Mouse (Mus musculus): ENCODE measurements around the gene Wdhd1. TPM values are rescaled to one million over a fixed set of nuclear protein-coding genes. Genes with fewer than 3 reads are reported as not detected.

Gene Wdhd1
- total RNA-seq, 1 experiment from 2014 or later = 104 TPM

DNA sequence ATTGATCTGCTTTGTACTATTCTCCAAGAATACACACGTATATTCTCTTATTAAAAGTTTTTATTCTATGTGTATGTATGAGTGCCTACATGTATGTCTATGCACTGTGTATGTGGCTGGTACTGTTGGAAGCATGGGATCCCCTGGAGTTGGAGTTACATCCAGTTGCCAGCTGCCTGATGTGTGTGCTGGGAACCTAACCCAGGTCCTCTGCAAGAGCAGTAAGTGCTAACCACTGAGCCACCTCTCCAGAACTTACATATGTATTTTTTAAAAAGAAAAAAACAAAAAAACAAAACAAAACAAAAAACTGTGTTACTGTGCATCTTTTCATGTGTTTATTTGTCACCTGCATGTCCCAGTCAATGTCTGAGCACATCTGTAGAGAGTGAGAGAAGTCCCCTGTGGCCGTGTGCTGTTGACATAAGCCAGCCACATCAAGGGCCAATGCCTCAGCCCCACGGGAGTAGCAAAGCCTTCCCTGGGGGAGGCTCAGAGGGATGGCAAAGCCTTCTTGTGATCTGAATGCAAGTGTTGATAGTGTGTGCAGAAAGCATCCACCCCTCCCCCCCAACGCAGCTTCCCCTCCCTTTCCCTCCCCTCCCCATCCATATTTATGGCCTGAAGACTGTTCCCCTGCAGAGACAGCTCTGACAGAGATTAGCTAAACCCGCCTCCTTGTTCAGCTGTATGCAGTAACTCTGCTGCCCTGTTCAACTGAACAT lies 42.0 kb downstream of the Wdhd1 start:
- ATAC-seq (replicated peaks in 1 of 2; ENCODE audit: insufficient read depth in 1 of 2, low FRiP score in 2 of 2, low TSS enrichment in 1 of 2, low read depth in 1 of 2, poor library complexity in 2 of 2, severe bottlenecking in 2 of 2) = no peak

DNA sequence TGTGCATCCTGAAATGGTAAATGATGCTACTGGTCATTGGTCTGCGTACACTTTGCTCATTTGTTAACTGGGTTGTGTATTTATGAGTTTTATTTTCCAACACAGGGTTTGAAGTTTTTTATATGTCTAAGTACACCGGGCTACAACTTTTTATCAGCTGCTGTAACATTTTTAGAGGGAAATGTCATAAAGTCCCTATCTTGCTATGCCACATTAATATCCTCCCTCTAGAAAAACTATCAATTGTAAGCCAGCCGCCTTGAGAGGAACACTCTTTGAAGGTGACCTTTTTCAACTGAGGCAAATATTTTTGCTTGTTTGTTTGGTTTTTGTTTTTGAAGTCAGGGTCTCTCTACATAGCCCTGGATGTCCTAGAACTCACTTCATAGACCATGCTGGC lies 42.6 kb downstream of the Wdhd1 start:
- no peak for ATAC-seq (replicated peaks in 1 of 2; ENCODE audit: insufficient read depth in 1 of 2, low FRiP score in 2 of 2, low TSS enrichment in 1 of 2, low read depth in 1 of 2, poor library complexity in 2 of 2, severe bottlenecking in 2 of 2)

DNA sequence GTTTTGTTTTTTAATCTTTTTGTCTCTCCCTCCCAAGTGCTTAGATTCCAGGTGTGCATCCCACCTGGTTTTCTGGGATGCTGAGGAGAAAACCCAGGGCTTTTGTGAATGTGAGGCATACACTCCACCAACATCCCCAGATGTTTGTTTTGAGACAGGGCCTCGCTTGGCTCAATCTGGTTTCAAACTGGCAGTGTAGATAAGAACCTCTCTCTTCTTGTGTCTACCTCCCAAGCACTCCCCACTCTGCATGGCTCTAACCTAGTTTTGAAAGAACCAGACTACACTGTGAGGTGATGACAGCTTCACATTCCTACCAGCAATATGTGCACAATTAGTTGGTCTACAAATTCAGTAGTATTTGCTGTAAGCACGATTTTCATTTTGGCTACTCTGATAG lies 43.1 kb downstream of the Wdhd1 start:
- no peak for ATAC-seq (replicated peaks in 1 of 2; ENCODE audit: insufficient read depth in 1 of 2, low FRiP score in 2 of 2, low TSS enrichment in 1 of 2, low read depth in 1 of 2, poor library complexity in 2 of 2, severe bottlenecking in 2 of 2)

GRCm38 (mm10) chr14:47229796-47230376 lies 46.8 kb downstream of the Wdhd1 start:
- ATAC-seq (replicated peaks in 1 of 2; ENCODE audit: insufficient read depth in 1 of 2, low FRiP score in 2 of 2, low TSS enrichment in 1 of 2, low read depth in 1 of 2, poor library complexity in 2 of 2, severe bottlenecking in 2 of 2) = no peak

DNA sequence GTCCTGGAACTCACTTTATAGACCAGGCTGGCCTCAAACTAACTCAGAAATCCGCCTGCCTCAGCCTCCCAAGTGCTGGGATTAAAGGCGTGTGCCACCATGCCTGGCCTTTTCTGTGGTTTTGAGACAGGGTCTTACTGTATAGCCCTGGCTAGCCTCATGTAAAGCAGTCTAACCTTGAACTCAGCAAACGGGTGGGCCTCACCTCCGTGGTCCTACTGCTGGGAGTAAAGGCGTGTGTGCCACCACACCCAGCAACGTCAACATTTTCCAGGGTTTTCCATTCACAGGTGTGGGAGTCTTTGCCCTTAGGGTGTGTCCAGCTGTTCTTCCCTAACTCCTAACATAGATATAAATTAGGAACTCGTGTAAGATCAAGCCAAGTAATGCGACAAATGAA lies 50.7 kb downstream of the Wdhd1 start:
- no peak for ATAC-seq (replicated peaks in 1 of 2; ENCODE audit: insufficient read depth in 1 of 2, low FRiP score in 2 of 2, low TSS enrichment in 1 of 2, low read depth in 1 of 2, poor library complexity in 2 of 2, severe bottlenecking in 2 of 2)

DNA sequence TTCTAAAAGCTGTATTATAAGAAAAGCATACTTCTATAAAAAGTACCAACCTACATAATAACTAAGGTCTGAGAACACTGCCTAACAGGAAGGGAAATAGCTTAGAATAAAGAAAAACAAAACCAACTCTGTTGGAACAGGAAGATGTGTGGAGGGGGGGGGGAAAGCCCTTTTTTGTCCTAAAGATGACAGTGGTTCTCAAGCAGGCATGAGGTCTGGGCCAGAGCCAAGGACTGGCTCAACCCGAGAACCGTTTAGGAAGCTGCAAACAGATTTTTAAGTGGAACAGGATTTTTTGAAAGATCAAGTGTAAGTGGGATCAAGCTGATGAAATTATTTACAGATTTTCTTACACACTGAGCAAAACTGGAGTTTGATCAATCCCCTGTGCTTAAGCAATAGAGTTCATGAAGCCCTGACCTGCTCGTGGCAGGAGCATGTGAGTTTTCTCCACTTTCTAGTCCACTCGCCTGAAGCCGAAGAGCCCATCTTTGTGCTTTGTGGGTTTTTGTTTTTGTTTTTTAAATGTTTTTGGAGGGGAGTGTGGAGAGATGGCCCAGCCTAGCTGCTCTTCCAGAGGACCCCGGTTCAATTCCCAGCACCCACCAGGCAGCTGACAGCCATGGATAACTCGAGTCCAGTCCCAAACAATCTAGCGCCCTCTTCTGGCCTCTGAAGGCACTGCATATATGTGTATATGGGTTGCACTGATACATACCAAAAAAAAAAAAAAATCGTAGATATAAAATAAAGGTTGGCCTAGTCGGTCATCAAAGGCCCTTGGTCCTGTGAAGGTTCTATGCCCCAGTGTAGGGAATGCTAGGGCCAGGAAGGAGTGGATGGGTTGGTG lies 52.0 kb downstream of the Wdhd1 start:
- ATAC-seq (replicated peaks in 1 of 2; ENCODE audit: insufficient read depth in 1 of 2, low FRiP score in 2 of 2, low TSS enrichment in 1 of 2, low read depth in 1 of 2, poor library complexity in 2 of 2, severe bottlenecking in 2 of 2) = peak in 1 of 2 experiments; percentile 22; a peak in 1 of 4 replicates

- ATAC-seq (replicated peaks in 1 of 2; ENCODE audit: insufficient read depth in 1 of 2, low FRiP score in 2 of 2, low TSS enrichment in 1 of 2, low read depth in 1 of 2, poor library complexity in 2 of 2, severe bottlenecking in 2 of 2) = no peak
Measured at GRCm38 (mm10) chr14:47222631-47223450, 53.8 kb downstream of the Wdhd1 start.

DNA sequence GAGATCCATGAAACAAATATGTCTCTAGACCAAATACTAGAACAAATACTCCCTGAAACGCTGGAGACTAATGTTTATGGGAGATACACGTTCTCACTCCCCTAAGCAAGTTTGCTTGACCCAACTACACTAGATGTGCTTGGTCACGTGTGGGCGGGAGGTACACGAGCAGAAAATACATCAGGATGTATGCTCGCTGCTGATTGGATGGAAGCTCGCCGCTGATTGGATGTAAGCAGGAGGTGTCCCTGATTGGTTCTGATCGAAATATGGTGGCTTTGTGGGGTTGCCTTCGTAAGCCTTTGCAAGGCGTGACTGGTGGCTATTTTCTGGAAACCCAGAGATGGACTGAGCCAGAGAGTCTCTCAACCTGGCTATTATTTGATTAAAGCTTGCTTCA lies 55.1 kb downstream of the Wdhd1 start:
- ATAC-seq (replicated peaks in 1 of 2; ENCODE audit: insufficient read depth in 1 of 2, low FRiP score in 2 of 2, low TSS enrichment in 1 of 2, low read depth in 1 of 2, poor library complexity in 2 of 2, severe bottlenecking in 2 of 2) = no peak

DNA sequence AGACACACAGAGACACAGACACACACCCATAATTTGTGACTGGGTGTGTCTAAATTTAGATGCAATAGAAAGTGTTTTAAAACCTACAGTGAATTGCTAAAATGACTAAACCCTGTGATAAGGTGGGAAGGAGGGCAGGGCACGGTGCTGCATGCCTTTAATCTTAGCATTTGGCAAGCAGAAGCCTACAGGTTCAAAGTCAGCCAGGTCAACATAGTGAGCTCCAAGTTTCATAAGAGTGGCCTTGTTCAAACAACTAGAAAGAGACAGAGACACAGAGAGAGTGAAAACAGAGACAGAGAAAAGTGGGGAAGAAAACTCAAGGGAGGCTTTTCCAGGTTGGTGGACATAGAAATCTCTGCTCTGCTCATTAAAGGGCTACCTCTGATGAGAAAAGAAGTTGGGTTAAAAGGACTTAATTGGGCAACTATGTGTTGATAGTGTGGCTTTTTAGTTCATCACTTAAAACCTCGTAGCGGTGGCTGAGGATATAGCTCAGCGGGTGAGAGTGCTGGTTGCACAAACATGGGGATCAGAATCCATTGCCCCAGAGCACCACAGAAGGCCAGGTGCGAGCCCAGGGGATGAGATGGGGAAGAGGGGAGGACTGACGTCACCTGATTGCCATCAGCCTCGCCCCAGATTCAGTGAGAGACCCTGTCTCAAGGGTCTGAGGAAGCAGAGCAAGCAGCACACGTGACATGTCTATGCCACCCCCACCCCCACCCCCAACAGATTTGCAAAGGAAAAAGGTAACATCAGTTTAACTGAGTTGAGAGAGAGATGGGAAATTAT lies 56.2 kb downstream of the Wdhd1 start:
- no peak for ATAC-seq (replicated peaks in 1 of 2; ENCODE audit: insufficient read depth in 1 of 2, low FRiP score in 2 of 2, low TSS enrichment in 1 of 2, low read depth in 1 of 2, poor library complexity in 2 of 2, severe bottlenecking in 2 of 2)

DNA sequence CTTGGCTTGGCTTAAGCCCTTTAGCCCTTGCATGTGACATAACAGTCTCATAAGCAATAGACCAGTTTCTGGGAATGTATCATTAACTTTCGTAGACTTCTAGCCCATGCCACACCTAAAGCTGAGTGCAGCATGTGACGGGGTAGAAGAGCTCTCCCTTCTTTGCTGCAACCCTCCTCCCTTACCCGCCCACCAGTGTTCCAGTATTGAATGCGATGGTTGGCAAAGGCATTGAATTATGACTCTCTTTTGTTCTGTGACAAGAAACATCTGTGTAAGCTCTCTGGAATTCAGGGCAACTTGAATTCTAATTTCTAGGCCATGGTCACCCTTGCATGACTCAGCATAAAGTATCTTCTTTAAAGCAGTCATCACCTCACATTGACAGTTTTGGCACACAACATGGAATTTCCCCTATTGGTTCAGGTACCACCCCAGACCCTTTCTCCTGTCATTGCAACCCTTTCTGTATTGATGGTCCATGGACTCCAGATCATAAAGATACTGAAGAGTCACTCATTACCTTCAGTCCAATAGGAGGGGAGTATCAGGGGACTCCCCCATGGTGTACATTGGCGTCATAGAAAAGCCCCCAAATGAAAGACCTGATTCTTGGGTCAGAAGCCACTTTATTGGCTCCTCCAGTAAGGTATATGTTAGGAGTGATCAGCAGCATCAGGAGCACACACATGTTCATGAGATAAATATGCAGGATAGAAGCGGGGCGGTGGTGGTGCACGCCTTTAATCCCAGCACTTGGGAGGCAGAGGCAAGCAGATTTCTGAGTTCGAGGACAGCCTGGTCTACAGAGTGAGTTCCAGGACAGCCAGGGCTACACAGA lies 57.7 kb downstream of the Wdhd1 start:
- no peak for ATAC-seq (replicated peaks in 1 of 2; ENCODE audit: insufficient read depth in 1 of 2, low FRiP score in 2 of 2, low TSS enrichment in 1 of 2, low read depth in 1 of 2, poor library complexity in 2 of 2, severe bottlenecking in 2 of 2)

- no peak for ATAC-seq (replicated peaks in 1 of 2; ENCODE audit: insufficient read depth in 1 of 2, low FRiP score in 2 of 2, low TSS enrichment in 1 of 2, low read depth in 1 of 2, poor library complexity in 2 of 2, severe bottlenecking in 2 of 2)
Measured at GRCm38 (mm10) chr14:47216541-47216940, 60.1 kb downstream of the Wdhd1 start.

DNA sequence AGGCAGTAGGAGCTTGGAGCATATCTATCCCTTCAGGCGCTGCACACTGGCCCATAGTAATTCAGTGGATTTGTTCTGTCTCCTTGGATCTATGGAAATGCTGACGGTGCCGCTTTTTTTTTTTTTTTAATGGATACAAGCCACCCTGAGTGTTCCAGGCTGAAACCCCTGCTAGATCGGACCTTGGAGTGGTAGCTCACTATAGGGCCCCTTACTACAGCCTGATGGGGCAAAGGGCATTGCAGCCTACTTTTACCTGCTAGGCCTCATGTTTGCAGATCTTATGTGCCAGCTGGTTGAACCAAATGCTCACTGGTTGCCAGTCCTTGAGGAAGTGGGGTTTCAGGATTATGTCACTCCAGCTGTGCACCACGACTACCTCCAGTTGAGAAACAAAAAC lies 62.3 kb downstream of the Wdhd1 start:
- no peak for ATAC-seq (replicated peaks in 1 of 2; ENCODE audit: insufficient read depth in 1 of 2, low FRiP score in 2 of 2, low TSS enrichment in 1 of 2, low read depth in 1 of 2, poor library complexity in 2 of 2, severe bottlenecking in 2 of 2)

DNA sequence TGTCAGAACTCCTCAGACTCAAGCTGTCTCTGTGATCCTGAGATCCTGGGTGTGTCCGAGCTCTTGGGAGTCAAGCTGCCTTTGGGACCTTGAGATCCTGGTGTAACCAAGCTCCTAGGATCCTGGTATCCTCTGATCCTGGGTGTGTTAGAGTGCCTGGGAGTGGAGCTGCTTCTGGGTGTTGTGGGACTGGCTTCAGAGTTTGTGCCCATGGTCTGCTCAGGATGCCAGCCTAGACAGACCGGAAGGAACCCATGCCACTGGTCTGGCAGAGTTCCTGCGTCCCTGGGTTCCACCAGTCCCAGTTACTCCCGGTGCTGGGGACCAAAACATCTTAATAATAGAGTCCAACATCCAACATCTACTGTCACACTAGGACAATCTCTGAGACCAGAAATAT lies 63.4 kb downstream of the Wdhd1 start:
- ATAC-seq (replicated peaks in 1 of 2; ENCODE audit: insufficient read depth in 1 of 2, low FRiP score in 2 of 2, low TSS enrichment in 1 of 2, low read depth in 1 of 2, poor library complexity in 2 of 2, severe bottlenecking in 2 of 2) = no peak

- ATAC-seq (replicated peaks in 1 of 2; ENCODE audit: insufficient read depth in 1 of 2, low FRiP score in 2 of 2, low TSS enrichment in 1 of 2, low read depth in 1 of 2, poor library complexity in 2 of 2, severe bottlenecking in 2 of 2) = no peak
Measured at GRCm38 (mm10) chr14:47209669-47210164, 66.9 kb downstream of the Wdhd1 start.

- no peak for ATAC-seq (replicated peaks in 1 of 2; ENCODE audit: insufficient read depth in 1 of 2, low FRiP score in 2 of 2, low TSS enrichment in 1 of 2, low read depth in 1 of 2, poor library complexity in 2 of 2, severe bottlenecking in 2 of 2)
Measured at GRCm38 (mm10) chr14:47208564-47209493, 67.8 kb downstream of the Wdhd1 start.

Data from hematopoietic stem cell, adult 5-6 weeks (primary cell).